Mouse (Mus musculus) ES-Bruce4 (cell line): ENCODE results near the gene Ccdc148. TPM values are rescaled to one million over a fixed set of nuclear protein-coding genes. Genes with fewer than 3 reads are reported as not detected.

Experiments used
- H3K27ac ChIP-seq: 2 replicates; pipeline ENCODE4 v1.5.1; 2012; ENCODE audit warnings: low read length, inconsistent platforms; ENCODE audit not compliant: insufficient read depth
- H3K27me3 ChIP-seq: 2 replicates; pipeline ENCODE4 v1.6.1; 2012; ENCODE audit warnings: mild to moderate bottlenecking, low read length, inconsistent platforms; ENCODE audit not compliant: control insufficient read depth, poor library complexity, insufficient read depth, severe bottlenecking
- H3K36me3 ChIP-seq: 2 replicates; pipeline ENCODE4 v1.6.1; 2012; ENCODE audit warnings: inconsistent platforms, mild to moderate bottlenecking, low read length, moderate library complexity; ENCODE audit not compliant: control insufficient read depth, poor library complexity, insufficient read depth, severe bottlenecking
- H3K4me1 ChIP-seq: one replicate; pipeline ENCODE4 v1.8.1; 2011; ENCODE audit warnings: low read length; ENCODE audit not compliant: control insufficient read depth, insufficient read depth
- H3K4me3 ChIP-seq: 2 replicates; pipeline ENCODE4 v1.5.1; 2011; ENCODE audit warnings: low read depth, mild to moderate bottlenecking, low read length
- H3K9ac ChIP-seq: 2 replicates; pipeline ENCODE4 v1.6.1; 2012; ENCODE audit warnings: low read depth, mild to moderate bottlenecking, inconsistent platforms; ENCODE audit not compliant: poor library complexity, severe bottlenecking
- H3K9me3 ChIP-seq: replicated peaks from 2 replicates; pipeline ENCODE4 v1.6.1; 2012; ENCODE audit warnings: mild to moderate bottlenecking, low read length, inconsistent platforms; ENCODE audit not compliant: control insufficient read depth, poor library complexity, insufficient read depth, severe bottlenecking
- CTCF ChIP-seq: IDR thresholded peaks from one replicate; pipeline ENCODE4 v1.8.1; 2011; ENCODE audit warnings: low read depth, low read length
- EP300 ChIP-seq: IDR thresholded peaks from 2 replicates; pipeline ENCODE4 v1.6.1; 2011; ENCODE audit warnings: low read depth, low read length; ENCODE audit not compliant: insufficient read depth
- POLR2A ChIP-seq: IDR thresholded peaks from one replicate; pipeline ENCODE4 v1.8.1; 2011; ENCODE audit warnings: low read length; ENCODE audit not compliant: insufficient read depth
- polyA plus RNA-seq: library from polyadenylated mRNA; stranded (reverse); fragments of >200 nt; gene quantifications from 2 replicates; pipeline ENCODE4 v1.2.4, GENCODE M21; 2011; ENCODE audit warnings: low read depth; ENCODE audit not compliant: missing spikeins, insufficient read depth, insufficient read length

Gene Ccdc148
- polyA plus RNA-seq, 1 experiment: 0.63 TPM

DNA sequence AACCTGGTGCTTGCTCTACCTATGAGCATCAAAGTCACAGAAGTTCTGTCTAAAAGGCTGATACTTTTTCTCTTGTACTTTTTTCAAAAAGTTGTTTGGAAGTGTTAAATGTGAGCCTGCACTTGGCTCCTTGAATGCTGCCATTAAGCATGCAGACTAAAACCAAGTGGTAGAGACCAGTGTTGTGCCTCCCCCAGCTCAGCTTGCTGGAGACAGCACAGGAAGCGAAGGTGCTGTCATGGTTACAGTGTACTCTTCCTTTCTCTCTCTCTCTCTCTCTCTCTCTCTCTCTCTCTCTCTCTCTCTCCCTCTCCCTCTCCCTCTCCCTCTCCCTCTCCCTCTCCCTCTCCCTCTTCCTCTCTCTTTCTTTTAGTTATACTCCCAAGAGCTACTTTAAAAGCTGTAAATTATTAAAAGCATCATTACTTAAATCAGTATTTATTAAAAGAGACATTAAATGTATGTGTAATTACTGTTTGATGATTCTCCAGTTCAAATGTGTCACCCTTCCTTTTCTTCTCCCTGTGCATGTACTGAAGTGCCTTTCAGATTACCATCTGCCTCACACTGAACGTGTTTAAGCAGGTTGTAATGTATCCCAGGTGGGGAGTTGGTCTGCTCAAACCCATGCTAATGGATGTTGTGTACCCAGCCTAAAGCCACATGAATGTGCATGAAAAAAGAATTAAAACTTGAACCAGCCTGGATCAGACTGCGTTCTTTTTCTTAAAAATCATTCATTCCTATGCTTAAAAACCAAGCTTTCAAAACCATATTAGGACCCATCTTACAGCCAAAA lies 43.3 kb upstream of the Ccdc148 start:
- no peak for TF ChIP-seq EP300
- H3K4me3 ChIP-seq: no peak overlapping the region
- H3K9ac ChIP-seq: no peak overlapping the region
- no peaks in the 10 kb centered on the region for H3K4me1 ChIP-seq
- no peaks in the 10 kb centered on the region for H3K27me3 ChIP-seq
- H3K9me3 ChIP-seq: no peaks in the 10 kb centered on the region
- no peak overlapping the region for H3K27ac ChIP-seq
- no peaks in the 10 kb centered on the region for H3K36me3 ChIP-seq

DNA sequence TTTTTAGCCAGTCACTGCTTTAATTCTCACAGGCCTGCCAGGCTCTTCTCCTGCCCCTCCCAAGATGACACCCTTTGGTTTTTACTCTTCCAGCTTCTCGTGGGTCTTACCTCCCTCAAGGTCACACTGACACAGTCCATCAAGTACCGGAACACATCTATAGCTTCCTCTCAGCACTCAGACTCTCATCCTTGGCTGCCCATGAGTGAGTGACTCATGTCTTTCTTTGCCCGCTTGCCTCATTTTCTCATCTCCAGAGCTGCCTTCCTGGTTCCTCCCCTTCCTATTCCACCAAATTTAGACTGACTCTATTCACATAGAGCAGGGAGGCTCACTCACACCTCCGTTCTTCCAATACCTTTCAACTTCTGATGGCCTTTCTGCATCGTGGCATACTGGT lies 42.4 kb upstream of the Ccdc148 start:
- Histone ChIP-seq H3K4me3 (no peak overlapping the region), H3K27me3 (no peaks in the 10 kb centered on the region), H3K9me3 (no peaks in the 10 kb centered on the region), H3K4me1 (no peaks in the 10 kb centered on the region), H3K27ac (no peak overlapping the region), H3K36me3 (no peaks in the 10 kb centered on the region), H3K9ac (no peak overlapping the region)
- TF ChIP-seq CTCF: no peak
- TF ChIP-seq EP300: no peak
- TF ChIP-seq POLR2A: no peak

DNA sequence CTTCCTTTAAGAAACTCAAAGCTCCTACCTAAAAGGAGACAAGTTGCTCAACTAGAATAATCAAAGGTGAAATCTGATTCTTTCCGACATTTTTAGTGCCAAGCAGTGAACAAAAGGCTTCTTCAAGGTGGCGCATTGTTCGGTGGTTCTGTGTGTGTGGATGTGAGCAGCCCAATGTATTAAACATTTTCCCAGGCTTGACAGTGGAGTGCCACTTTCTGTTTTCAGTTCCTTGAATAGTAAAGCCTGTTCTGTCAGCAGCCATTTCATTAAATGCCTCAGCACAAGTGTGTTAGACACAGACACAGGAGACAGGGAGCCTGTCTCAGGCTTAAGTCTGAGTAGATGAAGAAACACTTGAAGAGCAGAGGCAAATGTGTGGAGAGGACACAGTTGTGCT lies 40.0 kb upstream of the Ccdc148 start:
- Histone ChIP-seq H3K27me3 (no peaks in the 10 kb centered on the region), H3K36me3 (no peaks in the 10 kb centered on the region), H3K4me3 (no peak overlapping the region), H3K27ac (no peak overlapping the region), H3K4me1 (no peaks in the 10 kb centered on the region), H3K9me3 (no peaks in the 10 kb centered on the region), H3K9ac (no peak overlapping the region)
- TF ChIP-seq CTCF (no peak), POLR2A (no peak), EP300 (no peak)

DNA sequence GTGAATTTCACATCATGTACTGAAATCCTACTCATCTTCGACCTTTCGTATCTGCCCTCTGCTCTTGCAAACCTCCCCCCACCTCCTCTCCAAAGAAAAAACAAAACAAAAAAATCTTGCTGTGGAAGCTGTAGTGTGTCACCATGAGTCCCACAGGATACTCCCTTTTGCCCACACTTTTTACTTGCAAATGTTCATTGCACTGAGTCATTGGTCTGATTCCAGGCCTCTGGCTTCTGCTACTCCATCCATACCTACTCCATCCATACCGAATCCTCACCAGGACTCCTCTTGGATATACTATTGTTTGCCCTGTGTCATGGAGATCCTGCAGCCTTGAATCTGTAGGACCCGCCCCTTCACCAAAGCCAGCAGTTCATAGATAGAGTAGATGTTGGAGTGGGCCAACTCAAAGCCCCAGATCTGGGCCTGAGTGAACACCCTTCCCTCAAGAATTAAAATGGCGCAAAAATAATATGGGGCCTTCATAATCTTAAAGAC lies 39.0 kb upstream of the Ccdc148 start:
- Histone ChIP-seq H3K36me3 (no peaks in the 10 kb centered on the region), H3K27ac (no peak overlapping the region), H3K9ac (no peak overlapping the region), H3K9me3 (no peaks in the 10 kb centered on the region), H3K27me3 (no peaks in the 10 kb centered on the region), H3K4me3 (no peak overlapping the region), H3K4me1 (no peaks in the 10 kb centered on the region)
- TF ChIP-seq POLR2A (no peak), EP300 (no peak), CTCF (no peak)

DNA sequence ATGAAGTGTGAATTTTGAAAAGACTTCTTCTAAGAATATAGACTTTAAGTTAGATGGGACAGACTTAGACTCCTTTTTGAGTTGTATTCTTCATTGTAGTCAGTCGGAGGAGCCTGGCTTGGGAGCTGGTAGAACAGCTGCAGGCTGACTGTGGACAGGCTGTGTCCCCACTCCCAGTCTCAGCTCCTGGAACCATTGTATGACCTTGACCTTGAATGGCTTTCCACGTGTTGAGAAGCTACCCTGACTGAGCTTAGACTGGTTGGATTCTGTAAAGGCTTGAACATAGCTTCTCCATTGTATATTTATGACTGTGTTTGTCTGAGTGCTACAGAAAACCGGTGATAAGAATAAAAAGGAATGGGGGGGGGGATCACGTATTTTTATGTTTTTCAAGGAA lies 36.7 kb upstream of the Ccdc148 start:
- TF ChIP-seq CTCF (no peak), EP300 (no peak), POLR2A (no peak)
- Histone ChIP-seq H3K27me3 (no peaks in the 10 kb centered on the region), H3K4me3 (no peak overlapping the region), H3K9me3 (no peaks in the 10 kb centered on the region), H3K9ac (no peak overlapping the region), H3K27ac (no peak overlapping the region), H3K4me1 (no peaks in the 10 kb centered on the region), H3K36me3 (no peaks in the 10 kb centered on the region; the same call in 1 of the 2 replicates)

DNA sequence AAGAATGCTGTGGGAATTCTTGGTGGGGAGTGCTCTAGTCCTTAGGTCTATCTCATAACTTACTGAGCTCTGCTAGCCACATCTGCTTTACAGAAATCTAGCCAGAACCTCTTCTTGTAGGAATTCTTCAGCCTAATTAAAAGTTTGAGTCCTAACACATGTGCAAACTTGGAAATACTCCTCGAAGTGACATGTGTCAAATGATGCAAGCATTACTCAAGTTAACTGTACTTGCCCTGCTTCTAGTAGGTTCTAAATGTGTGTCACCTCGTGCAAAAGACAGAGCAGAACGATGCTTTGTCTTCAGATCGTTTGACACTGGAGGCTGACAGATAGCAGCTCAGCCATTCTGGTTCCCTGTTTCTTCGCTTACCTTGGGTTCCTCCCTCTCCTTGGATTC lies 32.6 kb upstream of the Ccdc148 start:
- TF ChIP-seq EP300 (no peak), POLR2A (no peak), CTCF (no peak)
- Histone ChIP-seq H3K36me3 (peaks cover 3% of the 10 kb centered on the region; the same call in 1 of the 2 replicates), H3K4me1 (no peaks in the 10 kb centered on the region), H3K9me3 (no peaks in the 10 kb centered on the region), H3K27ac (no peak overlapping the region), H3K4me3 (no peak overlapping the region), H3K27me3 (no peaks in the 10 kb centered on the region), H3K9ac (no peak overlapping the region)
